Mouse (Mus musculus): ENCODE measurements around the gene Zfp462. TPM values are rescaled to one million over a fixed set of nuclear protein-coding genes. Genes with fewer than 3 reads are reported as not detected.

Zfp462 gene
- total RNA-seq, 2 experiments from 2014 or later: 50.5 to 58.9 TPM

- intact Hi-C loops (cut with DNase I): no loop called here
- DNase-seq (ENCODE audit: low spot score in 2 of 2): no peak
Measured at GRCm38 (mm10) chr4:55077902-55078716, 133.3 kb downstream of the Zfp462 start.

GRCm38 (mm10) chr4:55079056-55079455 is 134.2 kb downstream of the Zfp462 start:
- no peak for DNase-seq (ENCODE audit: low spot score in 2 of 2)
- intact Hi-C loops (cut with DNase I): no loop called here

DNA sequence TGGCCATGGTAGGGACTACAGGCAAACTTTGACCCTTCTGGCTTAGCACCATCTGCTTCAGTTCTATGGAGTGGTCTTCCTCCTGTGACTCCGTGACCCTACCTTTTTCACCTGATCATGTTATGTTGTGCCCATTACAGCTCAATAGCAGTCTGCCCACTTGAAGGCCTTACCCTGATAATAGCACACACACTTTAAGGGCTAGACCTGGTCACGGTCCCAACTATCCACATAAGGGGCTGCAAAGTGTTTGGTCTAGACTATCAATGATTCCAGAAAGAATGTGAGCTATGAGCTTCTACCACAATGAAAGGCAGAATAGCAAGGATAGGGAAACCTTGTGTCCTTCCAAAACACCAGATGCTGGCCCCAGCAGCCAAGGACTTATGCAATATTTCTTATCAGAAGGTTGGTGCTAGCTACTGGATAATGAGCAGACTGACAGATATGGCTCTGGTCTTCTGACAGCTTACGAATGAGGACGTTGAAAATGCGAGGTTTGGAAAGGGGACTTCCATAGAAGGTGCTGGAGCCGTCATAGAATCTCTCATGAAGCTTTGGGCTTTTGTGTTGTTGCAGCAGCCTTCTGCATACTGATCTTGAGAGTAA is 139.3 kb downstream of the Zfp462 start:
- DNase-seq (ENCODE audit: low spot score in 2 of 2): no peak
- intact Hi-C loops (cut with DNase I): no loop called here

GRCm38 (mm10) chr4:55088153-55088552 is 143.3 kb downstream of the Zfp462 start:
- intact Hi-C loops (cut with DNase I): no loop called here
- DNase-seq (ENCODE audit: low spot score in 2 of 2): no peak

DNA sequence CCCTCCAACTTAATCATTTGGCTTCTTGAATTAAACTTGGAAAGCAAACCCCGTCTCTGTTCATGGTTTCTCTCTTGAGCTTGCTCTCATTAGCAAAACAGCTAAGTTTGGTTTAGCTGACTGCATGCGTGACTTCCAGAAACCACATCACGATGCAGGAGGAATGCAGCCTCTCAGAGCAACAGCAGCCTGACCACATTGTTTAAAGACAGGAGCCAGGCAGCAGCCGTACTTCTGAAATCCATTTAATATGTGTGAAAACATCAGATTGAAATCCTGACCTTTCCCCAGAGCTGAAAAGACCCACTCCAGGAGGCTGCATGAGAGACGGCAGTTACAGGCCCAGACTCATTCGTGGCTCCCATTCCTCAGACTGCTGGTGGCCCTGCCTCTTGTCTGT is 144.1 kb downstream of the Zfp462 start:
- intact Hi-C loops (cut with DNase I): no loop called here
- DNase-seq (ENCODE audit: low spot score in 2 of 2): no peak

DNA sequence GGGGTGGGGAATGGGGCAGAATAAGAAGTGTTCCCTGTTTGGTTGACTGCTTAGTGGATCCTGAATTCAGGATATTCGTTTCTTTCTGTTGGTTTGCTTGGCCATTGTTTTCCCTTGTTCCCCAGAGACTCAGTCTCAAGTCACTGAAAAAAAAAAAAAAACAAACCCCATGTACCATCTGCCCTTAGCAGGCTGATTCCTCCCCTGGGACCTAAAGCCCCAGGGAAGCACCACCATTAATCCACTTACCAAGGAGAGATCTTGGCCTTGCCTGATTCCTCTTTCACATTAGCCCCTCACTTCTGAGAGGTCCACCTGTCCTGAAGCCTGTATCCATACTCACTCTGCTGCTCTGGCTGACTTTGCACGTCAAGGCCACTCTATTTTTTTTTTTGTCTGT is 152.3 kb downstream of the Zfp462 start:
- intact Hi-C loops (cut with DNase I): no loop called here
- no peak for DNase-seq (ENCODE audit: low spot score in 2 of 2)

DNA sequence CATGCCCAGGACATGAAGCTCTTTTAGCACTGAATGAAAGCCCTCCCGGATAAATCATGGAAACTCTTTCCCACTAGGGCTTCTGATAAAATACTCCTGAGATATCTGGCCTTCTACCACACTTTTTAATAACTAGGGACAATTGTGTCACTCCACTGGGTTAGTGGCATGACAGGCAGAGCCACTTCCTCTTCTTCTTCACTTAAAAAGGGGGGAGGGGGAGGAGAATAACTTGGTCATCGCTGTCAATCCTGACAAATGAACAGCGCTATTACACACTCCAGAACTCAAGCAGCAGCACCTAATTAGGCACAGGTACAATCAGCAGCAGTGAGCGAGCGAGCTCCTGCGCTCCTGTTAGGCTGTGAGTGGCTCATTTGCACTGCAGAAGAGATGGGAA is 153.5 kb downstream of the Zfp462 start:
- intact Hi-C loops (cut with DNase I): no loop called here
- no peak for DNase-seq (ENCODE audit: low spot score in 2 of 2)

DNA sequence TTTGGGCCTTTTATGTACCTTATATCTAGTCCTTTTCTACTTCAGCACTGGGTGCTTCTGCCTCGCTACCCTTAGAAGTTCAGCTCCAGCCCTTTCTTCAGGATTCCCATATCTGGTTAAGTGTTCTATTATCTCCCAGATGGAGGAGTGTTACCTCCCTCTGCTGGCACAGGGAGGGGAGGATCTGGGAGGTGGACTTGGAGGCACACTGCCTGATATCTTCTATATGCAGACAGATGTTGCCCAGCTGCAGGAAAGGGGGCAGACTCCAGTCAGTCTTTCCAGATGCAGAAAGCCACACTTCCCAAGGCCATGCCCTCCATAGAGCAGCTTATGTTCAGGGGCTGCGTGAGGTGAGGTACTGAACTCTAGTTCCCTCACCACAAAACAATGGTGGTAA is 156.0 kb downstream of the Zfp462 start:
- DNase-seq (ENCODE audit: low spot score in 2 of 2): no peak
- intact Hi-C loops (cut with DNase I): no loop called here

- intact Hi-C loops (cut with DNase I): no loop called here
- DNase-seq (ENCODE audit: low spot score in 2 of 2): no peak
Measured at GRCm38 (mm10) chr4:55101601-55102000, 156.8 kb downstream of the Zfp462 start.

DNA sequence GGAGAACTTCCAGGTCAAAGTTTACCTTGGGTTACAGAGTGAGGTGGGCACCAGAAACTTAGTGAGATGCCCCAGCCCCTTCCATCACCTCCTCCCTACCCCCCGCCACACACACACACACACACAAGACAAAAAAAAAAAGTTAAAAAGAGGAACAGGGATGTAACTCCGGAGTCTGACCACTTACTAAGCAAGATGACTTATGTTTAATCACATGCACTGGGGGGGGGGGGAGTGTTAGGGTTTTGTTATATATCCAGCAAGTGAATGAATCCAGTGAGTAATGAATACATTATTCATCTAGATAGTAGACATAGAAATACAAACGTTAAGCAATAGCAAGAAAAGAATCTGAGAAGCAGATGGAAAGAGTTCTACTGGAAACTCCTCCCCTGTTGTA is 157.5 kb downstream of the Zfp462 start:
- DNase-seq (ENCODE audit: low spot score in 2 of 2): no peak
- intact Hi-C loops (cut with DNase I): no loop called here

DNA sequence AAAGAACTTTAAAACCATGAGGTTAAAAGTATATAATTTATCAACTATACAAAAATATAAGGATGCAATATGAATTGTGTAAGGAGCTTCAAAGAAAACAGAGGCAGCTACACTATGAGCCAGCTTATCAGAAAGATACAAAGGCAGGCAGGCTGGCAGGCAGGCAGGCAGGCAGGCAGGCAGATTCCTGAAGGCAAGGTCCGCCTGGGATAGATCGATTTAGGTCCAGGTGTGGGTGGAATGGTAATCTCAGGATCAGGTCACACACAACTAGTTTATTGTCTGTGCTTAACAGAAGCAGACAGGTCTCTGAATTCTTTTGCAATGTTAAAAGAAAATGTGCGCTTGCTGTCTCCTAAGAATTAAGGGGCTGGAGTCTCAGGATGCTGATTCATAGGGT is 158.7 kb downstream of the Zfp462 start:
- no peak for DNase-seq (ENCODE audit: low spot score in 2 of 2)
- intact Hi-C loops (cut with DNase I): no loop called here

- no peak for DNase-seq (ENCODE audit: low spot score in 2 of 2)
- intact Hi-C loops (cut with DNase I): no loop called here
Measured at GRCm38 (mm10) chr4:55117839-55118487, 173.1 kb downstream of the Zfp462 start.

DNA sequence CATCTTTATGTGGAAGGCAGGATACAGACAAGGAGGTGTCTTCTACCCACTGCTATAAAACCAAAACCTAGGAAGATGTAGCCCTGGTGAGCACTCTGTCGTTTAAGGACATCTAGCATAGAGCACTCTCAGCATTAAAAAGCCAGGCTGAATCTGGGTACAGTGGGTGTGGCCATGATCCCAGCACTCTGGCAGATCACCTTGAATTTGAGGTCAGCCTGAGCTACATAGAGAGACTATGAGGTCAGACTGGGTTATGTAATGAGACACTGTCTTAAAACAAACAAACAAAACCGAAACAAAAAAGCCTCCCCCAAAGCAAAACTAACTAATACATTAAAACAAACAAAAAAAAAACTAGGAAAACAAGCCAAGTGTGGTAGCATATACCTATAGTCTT is 176.3 kb downstream of the Zfp462 start:
- no peak for DNase-seq (ENCODE audit: low spot score in 2 of 2)
- intact Hi-C loops (cut with DNase I): no loop called here

GRCm38 (mm10) chr4:55121952-55122351 is 177.1 kb downstream of the Zfp462 start:
- DNase-seq (ENCODE audit: low spot score in 2 of 2): no peak
- intact Hi-C loops (cut with DNase I): no loop called here

DNA sequence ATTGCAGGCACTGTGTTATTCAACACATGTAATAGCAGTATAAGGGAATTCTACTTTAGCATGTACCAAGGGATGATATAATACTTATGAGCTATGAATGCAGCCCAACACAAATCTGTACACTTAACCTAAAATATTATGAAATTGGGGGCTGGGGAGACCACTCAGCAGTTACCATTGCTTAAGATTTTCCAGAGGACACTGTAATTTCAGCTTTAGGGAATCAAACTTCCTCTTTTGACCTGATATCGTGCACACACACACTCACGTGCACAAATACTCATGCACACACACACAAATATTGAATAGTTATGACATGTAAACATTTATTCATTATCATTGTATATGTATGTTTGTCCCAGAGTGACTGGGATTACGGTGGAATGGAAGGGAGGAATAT is 179.3 kb downstream of the Zfp462 start:
- intact Hi-C loops (cut with DNase I): no loop called here

DNA sequence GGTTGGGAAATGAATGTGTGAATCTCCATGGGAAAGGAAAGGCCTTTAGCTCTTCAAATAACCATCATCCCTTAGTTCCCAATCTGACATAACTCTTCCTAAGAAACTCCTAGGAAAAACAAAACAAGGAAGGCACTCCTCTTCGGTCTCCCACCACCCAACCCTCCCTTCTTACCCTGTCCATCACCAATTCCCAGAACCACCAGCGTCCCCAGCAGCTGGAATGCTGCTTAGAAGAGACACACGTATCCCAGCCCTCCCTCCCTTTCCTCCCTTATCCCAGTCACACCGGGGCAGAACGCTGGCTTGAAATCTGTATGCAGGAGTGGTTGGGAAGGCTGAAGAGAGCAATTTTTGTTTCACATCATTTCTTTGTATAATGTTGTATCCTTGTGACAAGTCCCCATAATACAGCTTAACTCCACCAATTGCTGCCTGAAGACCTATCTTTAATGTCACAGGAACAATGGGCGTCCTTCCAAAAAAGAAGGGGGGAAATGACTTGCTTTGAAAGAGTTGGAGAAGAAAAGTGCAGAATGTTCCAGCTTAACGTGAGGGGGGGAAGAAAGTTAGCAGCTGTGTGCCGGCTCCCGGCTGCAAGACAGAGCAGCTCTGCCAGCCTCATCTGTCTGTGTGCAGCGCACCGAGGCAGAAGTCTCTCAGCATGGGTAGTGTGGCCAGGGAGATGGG is 180.3 kb downstream of the Zfp462 start:
- intact Hi-C loops (cut with DNase I): no loop called here
- peak; percentile 12 to 13 for DNase-seq (ENCODE audit: low spot score in 2 of 2)

More for the DNA sequence above, 179.3 kb downstream of the Zfp462 start:
- no peak for DNase-seq (ENCODE audit: low spot score in 2 of 2)

- intact Hi-C loops (cut with DNase I): no loop called here
- DNase-seq (ENCODE audit: low spot score in 2 of 2): no peak
Measured at GRCm38 (mm10) chr4:55125738-55126054, 180.8 kb downstream of the Zfp462 start.

DNA sequence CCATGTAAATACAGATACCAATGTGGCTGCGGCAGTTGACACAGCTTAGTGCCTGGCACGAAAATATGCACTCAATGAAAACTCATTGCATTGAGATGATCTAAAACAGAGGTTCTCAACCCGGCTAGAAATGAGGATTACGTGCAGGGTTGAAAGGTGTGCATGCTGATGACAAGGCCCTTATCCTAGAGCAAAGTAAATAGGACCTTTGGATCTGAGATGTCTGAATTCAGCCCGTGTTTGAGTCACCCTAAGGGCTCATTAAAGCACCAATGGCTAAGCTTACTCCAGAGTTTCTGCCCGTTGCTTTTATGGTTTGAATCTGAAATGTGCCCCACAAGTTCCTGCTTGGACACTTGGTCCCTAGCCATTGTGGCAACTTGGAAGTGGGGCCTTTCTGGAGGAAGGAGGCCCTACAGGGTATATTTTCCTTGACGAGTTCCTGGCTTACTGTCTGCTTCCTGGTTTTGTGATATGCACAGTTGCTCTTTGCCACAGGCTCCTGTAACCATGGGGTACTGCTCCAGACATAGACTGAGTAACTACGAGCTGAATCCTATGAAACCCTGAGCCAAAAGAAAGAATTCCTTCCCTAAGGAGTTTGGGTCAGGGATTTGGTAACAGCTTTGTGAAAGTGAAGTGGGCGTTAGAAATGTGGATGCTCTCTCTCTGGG is 182.5 kb downstream of the Zfp462 start:
- intact Hi-C loops (cut with DNase I): no loop called here
- no peak for DNase-seq (ENCODE audit: low spot score in 2 of 2)

- DNase-seq (ENCODE audit: low spot score in 2 of 2): no peak
- intact Hi-C loops (cut with DNase I): no loop called here
Measured at GRCm38 (mm10) chr4:55128088-55128835, 183.4 kb downstream of the Zfp462 start.

Measured in left cerebral cortex, postnatal 25 days (tissue).